Mouse (Mus musculus) ES-Bruce4 (cell line): ENCODE measurements around the gene Zswim7.

ENCODE experiments used
- CTCF ChIP-seq: IDR thresholded peaks from one replicate; pipeline ENCODE4 v1.8.1; 2011; ENCODE audit warnings: low read depth, low read length
- EP300 ChIP-seq: IDR thresholded peaks from 2 replicates; pipeline ENCODE4 v1.6.1; 2011; ENCODE audit warnings: low read depth, low read length; ENCODE audit not compliant: insufficient read depth
- POLR2A ChIP-seq: IDR thresholded peaks from one replicate; pipeline ENCODE4 v1.8.1; 2011; ENCODE audit warnings: low read length; ENCODE audit not compliant: insufficient read depth

DNA sequence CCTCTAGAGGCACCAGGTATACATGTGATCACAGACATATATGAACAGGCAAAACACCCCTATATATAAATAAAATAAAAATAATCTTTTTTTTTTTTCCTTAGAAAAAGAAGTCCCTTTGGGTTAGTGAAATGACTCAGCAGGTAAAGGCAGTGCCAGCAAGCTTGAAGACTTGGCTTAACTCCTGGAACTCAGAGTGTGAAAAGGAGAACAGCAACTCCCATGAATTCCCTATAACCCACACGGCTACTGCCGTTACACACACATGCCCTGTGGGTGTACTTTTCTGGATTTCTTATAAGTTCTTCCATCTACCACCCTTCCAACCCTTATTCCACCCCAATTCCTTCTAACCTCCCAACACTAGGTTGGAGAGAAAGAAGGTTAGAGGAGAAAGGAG lies 24.7 kb upstream of the Zswim7 start:
- TF ChIP-seq EP300 (no peak), CTCF (no peak), POLR2A (no peak)
